Mouse (Mus musculus) limb, embryonic 13.5 days (tissue): ENCODE results near the gene Thoc7. TPM values are rescaled to one million over a fixed set of nuclear protein-coding genes. Genes with fewer than 3 reads are reported as not detected.
A peak's percentile ranks its signal among the peaks of the same experiment; 100 is the strongest.
"Not testable (repeated sequence)": the region's sequence is repeated elsewhere in the genome, so short reads cannot be mapped to it uniquely, and the experiment has no call there.

Source experiments
- ATAC-seq: fragments of 200-750 bp; cut with Nextera tagmentation; 2 replicates; pipeline ENCODE4 v1.8.0; 2017; ENCODE audit warnings: low read depth, moderate number of reproducible peaks, moderate TSS enrichment; ENCODE audit not compliant: low FRiP score
- H3K27ac ChIP-seq: fragments of 300-500 bp; sonication (generic); 2 replicates; pipeline ENCODE4 v1.5.1; 2015; ENCODE audit warnings: inconsistent platforms, mild to moderate bottlenecking, moderate library complexity
- H3K27me3 ChIP-seq: fragments of 300-500 bp; sonication (generic); 2 replicates; pipeline ENCODE4 v1.6.1; 2015; ENCODE audit warnings: mild to moderate bottlenecking, inconsistent platforms
- H3K36me3 ChIP-seq: fragments of 300-500 bp; sonication (generic); 2 replicates; pipeline ENCODE4 v1.6.1; 2015; ENCODE audit warnings: inconsistent platforms, mild to moderate bottlenecking, moderate library complexity
- H3K4me1 ChIP-seq: fragments of 300-500 bp; sonication (generic); 2 replicates; pipeline ENCODE4 v1.6.1; 2015; ENCODE audit warnings: inconsistent platforms
- H3K4me2 ChIP-seq: fragments of 300-500 bp; sonication (generic); replicated peaks from 2 replicates; pipeline ENCODE4 v1.6.1; 2015; ENCODE audit warnings: inconsistent platforms, mild to moderate bottlenecking, moderate library complexity
- H3K4me3 ChIP-seq: fragments of 300-500 bp; sonication (generic); 2 replicates; pipeline ENCODE4 v1.5.1; 2015; ENCODE audit warnings: moderate library complexity, mild to moderate bottlenecking, inconsistent platforms
- H3K9ac ChIP-seq: fragments of 300-500 bp; sonication (generic); 2 replicates; pipeline ENCODE4 v1.6.1; 2015; ENCODE audit warnings: mild to moderate bottlenecking, inconsistent platforms
- H3K9me3 ChIP-seq: fragments of 300-500 bp; sonication (generic); 2 replicates; pipeline ENCODE4 v1.6.1; 2016; ENCODE audit warnings: inconsistent platforms
- WGBS: fragments of 180-500 bp; shearing (Covaris S2); methylation state at CpG from one replicate; pipeline ENCODE4 v1.1.7; 2015; 5-methylcytosine and 5-hydroxymethylcytosine counted together
- polyA plus RNA-seq: library from polyadenylated mRNA; unstranded; fragments of >200 nt; fragmentation: Nextera tagmentation; extraction: Ambion mirVana; gene quantifications from 2 replicates; pipeline ENCODE4 v1.2.1, GENCODE M21; 2015

Gene Thoc7
- polyA plus RNA-seq, 1 experiment from 2014 or later, result 213 TPM

- H3K9me3 ChIP-seq, result no peaks in the 10 kb centered on the region
Observed at GRCm38 (mm10) chr14:13967607-13968006, 6.0 kb upstream of the Thoc7 start.

GRCm38 (mm10) chr14:13963527-13963926 lies 1.9 kb upstream of the Thoc7 start:
- WGBS, result 65% methylated on average over 1 of the region's 1 CpGs
- H3K27me3 ChIP-seq, result no peaks in the 10 kb centered on the region
- no peak overlapping the region for H3K4me3 ChIP-seq

More at GRCm38 (mm10) chr14:13967607-13968006, 6.0 kb upstream of the Thoc7 start:
- H3K4me3 ChIP-seq, result no peak overlapping the region
- H3K4me1 ChIP-seq, result peaks cover 8% of the 10 kb centered on the region
- H3K9ac ChIP-seq, result no peak overlapping the region
- no peaks in the 10 kb centered on the region for H3K27me3 ChIP-seq
- H3K36me3 ChIP-seq, result no peaks in the 10 kb centered on the region
- no peak overlapping the region for H3K27ac ChIP-seq
- H3K4me2 ChIP-seq, result no peak overlapping the region
- 44% methylated on average over 1 of the region's 1 CpGs for WGBS
- ATAC-seq, result no peak

DNA sequence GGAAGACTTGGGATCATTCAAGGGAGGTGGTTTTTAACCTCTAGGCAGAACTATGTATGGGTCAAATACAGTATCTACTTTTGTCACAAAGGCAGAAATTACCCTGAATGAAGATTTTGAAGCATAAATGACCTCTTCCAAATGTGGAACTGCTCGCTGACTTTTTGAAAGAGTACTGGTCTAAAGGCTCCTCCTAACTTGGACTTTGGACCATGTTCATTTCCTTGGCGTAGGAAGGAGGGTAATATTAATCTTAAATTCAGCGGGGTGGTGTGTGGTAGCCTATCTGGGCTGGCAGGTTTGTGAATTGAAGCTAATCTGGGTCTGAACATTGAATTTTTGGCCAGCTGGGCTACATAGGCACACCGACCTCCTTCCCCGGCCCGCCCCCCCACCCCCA lies 824 bp upstream of the Thoc7 start:
- H3K4me2 ChIP-seq, result no peak overlapping the region
- H3K9ac ChIP-seq, result no peak overlapping the region
- no peak overlapping the region for H3K4me3 ChIP-seq
- no peaks in the 10 kb centered on the region for H3K36me3 ChIP-seq
- WGBS, result 92% methylated on average over 6 of the region's 6 CpGs
- H3K9me3 ChIP-seq, result no peaks in the 10 kb centered on the region
- no peak for ATAC-seq
- no peaks in the 10 kb centered on the region for H3K27me3 ChIP-seq
- peaks cover 20% of the 10 kb centered on the region for H3K4me1 ChIP-seq
- no peak overlapping the region for H3K27ac ChIP-seq

More at GRCm38 (mm10) chr14:13963527-13963926, 1.9 kb upstream of the Thoc7 start:
- H3K4me1 ChIP-seq, result peaks cover 16% of the 10 kb centered on the region
- H3K4me2 ChIP-seq, result no peak overlapping the region
- H3K9ac ChIP-seq, result no peak overlapping the region
- ATAC-seq, result no peak
- no peaks in the 10 kb centered on the region for H3K36me3 ChIP-seq
- no peaks in the 10 kb centered on the region for H3K9me3 ChIP-seq
- H3K27ac ChIP-seq, result no peak overlapping the region

DNA sequence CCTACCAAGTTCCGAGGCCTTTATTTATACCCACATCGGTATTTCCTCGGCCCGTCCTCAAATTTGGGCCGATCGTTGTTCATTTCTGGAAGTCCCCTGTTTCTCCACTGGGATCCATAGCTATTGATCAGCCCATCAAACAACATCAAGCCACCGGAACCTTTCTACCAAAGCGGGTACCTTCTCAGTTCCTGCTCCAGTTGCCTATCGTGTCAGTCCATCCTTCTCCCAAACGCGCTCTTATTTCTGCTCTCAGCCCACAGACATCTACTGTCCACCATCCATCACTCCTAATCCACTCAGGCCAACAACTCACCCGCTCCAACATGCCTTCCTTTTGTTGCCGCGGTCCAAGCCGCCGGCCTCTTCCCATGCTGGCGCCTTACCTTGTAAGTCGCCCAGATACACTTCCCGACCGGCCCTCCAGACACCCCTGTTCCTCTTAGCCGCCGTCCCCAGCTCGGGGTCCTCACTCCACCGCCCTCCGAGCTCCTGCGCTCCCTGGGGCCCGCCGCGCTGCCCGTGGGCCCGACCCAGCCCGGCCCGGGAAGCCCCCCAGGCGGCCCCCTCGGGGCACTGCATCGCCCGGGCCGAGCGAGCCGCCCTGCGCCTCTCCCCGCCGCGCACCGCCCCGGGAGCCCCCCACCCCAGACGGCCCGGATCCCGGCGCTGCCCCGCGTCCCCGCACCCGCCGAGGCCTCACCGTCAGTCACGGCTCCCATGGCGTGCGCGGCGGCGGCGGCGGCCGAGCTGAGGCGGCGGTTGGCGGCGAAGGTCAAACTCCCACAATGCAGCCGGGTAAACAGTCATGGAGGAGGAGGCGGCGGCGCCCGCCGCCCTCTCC lies 948 bp downstream of the Thoc7 start:
- H3K9me3 ChIP-seq, result no peaks in the 10 kb centered on the region
- H3K4me1 ChIP-seq, result peaks cover 20% of the 10 kb centered on the region
- ATAC-seq, result peak; percentile 82
- H3K4me2 ChIP-seq, result peak overlapping the region; percentile 72
- H3K4me3 ChIP-seq, result peak overlapping the region; percentile 90
- 1% methylated on average over 37 of the region's 75 CpGs for WGBS
- peaks cover 5% of the 10 kb centered on the region for H3K36me3 ChIP-seq
- H3K27ac ChIP-seq, result peak overlapping the region; percentile 91
- H3K9ac ChIP-seq, result peak overlapping the region; percentile 99
- no peaks in the 10 kb centered on the region for H3K27me3 ChIP-seq

DNA sequence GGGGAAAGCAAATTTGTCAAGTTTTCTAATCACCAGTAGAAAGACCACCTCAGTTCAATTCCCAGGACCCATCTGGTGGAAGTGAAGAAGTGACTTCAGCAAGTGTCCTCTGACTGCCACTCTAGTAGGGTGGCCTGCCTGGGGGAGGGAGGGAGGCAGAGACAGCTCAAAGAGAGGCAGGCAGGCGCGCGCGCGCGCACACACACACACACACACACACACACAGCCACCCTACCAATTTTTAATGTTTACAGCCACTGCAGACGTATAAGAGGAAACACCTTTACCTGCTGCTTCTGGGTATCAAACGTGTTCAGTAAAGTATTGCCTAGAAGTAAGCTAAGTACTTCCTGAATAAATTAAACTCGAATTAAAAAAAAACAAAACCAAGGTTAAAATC lies 1.6 kb downstream of the Thoc7 start:
- Histone ChIP-seq H3K9ac (peak overlapping the region; percentile 99), H3K4me2 (peak overlapping the region; percentile 72), H3K27ac (peak overlapping the region; percentile 91; the same call in 1 of the 2 replicates), H3K4me1 (peaks cover 20% of the 10 kb centered on the region), H3K27me3 (no peaks in the 10 kb centered on the region), H3K9me3 (no peaks in the 10 kb centered on the region), H3K36me3 (peaks cover 11% of the 10 kb centered on the region), H3K4me3 (peak overlapping the region; percentile 90)
- ATAC-seq, result no peak
- WGBS, result 0% methylated on average over 9 of the region's 9 CpGs

DNA sequence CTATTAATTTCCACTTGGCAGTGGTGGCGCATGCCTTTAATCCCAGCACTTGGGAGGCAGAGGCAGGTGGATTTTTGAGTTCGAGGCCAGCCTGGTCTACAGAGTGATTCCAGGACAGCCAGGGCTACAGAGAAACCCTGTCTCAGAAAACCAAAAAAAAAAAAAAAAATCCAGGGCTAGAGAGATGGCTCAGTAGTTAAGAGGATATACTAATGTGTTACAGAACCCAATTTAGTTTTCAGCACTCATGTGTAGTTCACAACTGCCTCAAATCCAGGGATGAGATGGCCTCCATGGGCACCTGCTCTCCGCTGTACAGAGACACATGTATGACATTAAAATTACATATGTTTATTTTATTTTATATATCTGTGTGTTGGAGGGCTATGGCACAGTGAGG lies 9.5 kb downstream of the Thoc7 start:
- not testable (repeated sequence) for H3K27me3 ChIP-seq, H3K4me1 ChIP-seq, ATAC-seq, H3K27ac ChIP-seq, H3K9me3 ChIP-seq, H3K9ac ChIP-seq, H3K4me3 ChIP-seq, H3K4me2 ChIP-seq
- WGBS, result 96% methylated on average over 3 of the region's 3 CpGs
- H3K36me3 ChIP-seq, result peaks cover 65% of the 10 kb centered on the region

- H3K9ac ChIP-seq, result no peak overlapping the region
Observed at GRCm38 (mm10) chr14:13950401-13950800, 11.3 kb downstream of the Thoc7 start.

DNA sequence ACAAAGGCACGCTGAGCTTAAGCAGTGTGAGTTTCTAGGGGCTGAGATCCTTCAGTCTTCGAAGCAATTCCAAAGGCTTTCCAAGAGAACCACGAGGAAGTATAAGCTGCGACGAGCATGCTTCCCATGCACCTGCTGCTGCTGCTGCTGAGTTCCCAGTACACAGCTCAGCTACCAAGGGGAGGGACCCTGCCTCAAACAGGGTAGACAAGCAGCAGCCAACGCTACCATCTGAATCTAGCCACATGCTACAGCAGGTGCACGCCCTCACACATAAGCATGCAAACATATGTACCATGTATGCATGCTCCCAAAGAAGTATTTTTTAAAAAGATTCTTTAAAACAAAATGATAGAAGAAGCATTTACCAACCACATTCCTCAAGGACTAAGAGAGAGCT lies 13.3 kb downstream of the Thoc7 start:
- no peak overlapping the region for H3K9ac ChIP-seq
- no peaks in the 10 kb centered on the region for H3K4me1 ChIP-seq
- 92% methylated on average over 7 of the region's 7 CpGs for WGBS
- H3K36me3 ChIP-seq, result peaks cover 53% of the 10 kb centered on the region
- no peak overlapping the region for H3K4me3 ChIP-seq
- H3K27ac ChIP-seq, result no peak overlapping the region
- H3K9me3 ChIP-seq, result 0 out of 2 replicates have a peak, but pooled peaks cover 7% of the 10 kb centered on the region
- no peaks in the 10 kb centered on the region for H3K27me3 ChIP-seq
- H3K4me2 ChIP-seq, result no peak overlapping the region
- ATAC-seq, result no peak

More at GRCm38 (mm10) chr14:13950401-13950800, 11.3 kb downstream of the Thoc7 start:
- H3K9me3 ChIP-seq, result no peaks in the 10 kb centered on the region
- no peaks in the 10 kb centered on the region for H3K27me3 ChIP-seq
- peaks cover 62% of the 10 kb centered on the region for H3K36me3 ChIP-seq
- no peak overlapping the region for H3K4me2 ChIP-seq
- no peak overlapping the region for H3K27ac ChIP-seq
- no peak for ATAC-seq
- no peaks in the 10 kb centered on the region for H3K4me1 ChIP-seq
- H3K4me3 ChIP-seq, result no peak overlapping the region

DNA sequence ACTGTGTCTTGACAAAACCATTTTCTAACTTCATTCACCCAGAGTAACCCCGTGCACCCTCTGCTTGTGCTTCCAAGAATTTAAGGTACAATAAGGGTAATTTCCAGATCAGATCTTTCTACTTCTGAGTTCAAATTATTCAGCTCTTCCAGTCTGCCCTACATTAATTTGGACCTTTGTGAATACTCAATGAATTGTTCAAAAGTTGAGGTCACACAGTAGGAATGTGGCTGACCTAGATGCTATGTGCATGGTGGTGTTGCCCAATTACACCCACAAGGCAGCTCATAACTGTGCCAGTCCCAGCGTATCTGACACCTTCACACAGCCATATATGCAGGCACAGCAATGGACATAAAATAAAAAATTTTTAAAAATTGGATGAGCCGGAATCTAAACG lies 17.0 kb downstream of the Thoc7 start:
- no peaks in the 10 kb centered on the region for H3K27me3 ChIP-seq
- H3K9me3 ChIP-seq, result 0 out of 2 replicates have a peak, but pooled peaks cover 7% of the 10 kb centered on the region
- no peak overlapping the region for H3K27ac ChIP-seq
- H3K9ac ChIP-seq, result no peak overlapping the region
- WGBS, result 91% methylated on average over 4 of the region's 4 CpGs
- peaks cover 29% of the 10 kb centered on the region for H3K36me3 ChIP-seq
- ATAC-seq, result no peak
- H3K4me3 ChIP-seq, result no peak overlapping the region
- no peak overlapping the region for H3K4me2 ChIP-seq
- no peaks in the 10 kb centered on the region for H3K4me1 ChIP-seq

GRCm38 (mm10) chr14:13934052-13934371 lies 27.6 kb downstream of the Thoc7 start:
- H3K4me3 ChIP-seq, result peak overlapping the region; percentile 43; the same call in 1 of the 2 replicates
- no peak for ATAC-seq
- H3K9ac ChIP-seq, result peak overlapping the region; percentile 66; the same call in 1 of the 2 replicates
- no peaks in the 10 kb centered on the region for H3K36me3 ChIP-seq
- 43% methylated on average over 5 of the region's 5 CpGs for WGBS
- peak overlapping the region; percentile 77 for H3K4me2 ChIP-seq
- H3K27ac ChIP-seq, result no peak overlapping the region
- H3K9me3 ChIP-seq, result peaks cover 6% of the 10 kb centered on the region; the same call in 1 of the 2 replicates
- peaks cover 10% of the 10 kb centered on the region for H3K4me1 ChIP-seq
- no peaks in the 10 kb centered on the region for H3K27me3 ChIP-seq

- peak overlapping the region; percentile 66 for H3K9ac ChIP-seq
- ATAC-seq, result peak; percentile 77
- no peaks in the 10 kb centered on the region for H3K36me3 ChIP-seq
- H3K4me3 ChIP-seq, result peak overlapping the region; percentile 43
- H3K27ac ChIP-seq, result no peak overlapping the region
- WGBS, result 22% methylated on average over 31 of the region's 31 CpGs
- peaks cover 10% of the 10 kb centered on the region for H3K4me1 ChIP-seq
- peak overlapping the region; percentile 77 for H3K4me2 ChIP-seq
- H3K27me3 ChIP-seq, result no peaks in the 10 kb centered on the region
- H3K9me3 ChIP-seq, result peaks cover 6% of the 10 kb centered on the region; the same call in 1 of the 2 replicates
Observed at GRCm38 (mm10) chr14:13933290-13934051, 28.2 kb downstream of the Thoc7 start.

GRCm38 (mm10) chr14:13917630-13918029 lies 44.0 kb downstream of the Thoc7 start:
- H3K9me3 ChIP-seq, result no peaks in the 10 kb centered on the region
- WGBS, result 38% methylated on average over 3 of the region's 3 CpGs
- no peak overlapping the region for H3K27ac ChIP-seq
- 0 out of 2 replicates have a peak, but pooled peaks have one; percentile 66 for ATAC-seq
- no peaks in the 10 kb centered on the region for H3K36me3 ChIP-seq
- no peak overlapping the region for H3K4me3 ChIP-seq
- no peaks in the 10 kb centered on the region for H3K4me1 ChIP-seq
- H3K9ac ChIP-seq, result no peak overlapping the region
- H3K4me2 ChIP-seq, result no peak overlapping the region
- no peaks in the 10 kb centered on the region for H3K27me3 ChIP-seq
